Mouse (Mus musculus) myocyte (in vitro differentiated cells): Measurements from ENCODE around the gene Tecr.

Experiments
- E2F4 ChIP-seq: IDR thresholded peaks from one replicate; pipeline ENCODE4 v1.6.1; 2011; ENCODE audit warnings: mild to moderate bottlenecking, control low read depth, moderate library complexity; ENCODE audit not compliant: insufficient read depth
- MYOG ChIP-seq, 3 experiments: IDR thresholded peaks; one replicate each; pipeline ENCODE4 v1.6.1; 2011; ENCODE audit warnings: control low read depth in 2 of 3, low read depth in 2 of 3, mild to moderate bottlenecking in 2 of 3; ENCODE audit not compliant: insufficient read length in 2 of 3, control insufficient read depth in 1 of 3, insufficient read depth in 1 of 3
- TCF12 ChIP-seq: IDR thresholded peaks from one replicate; pipeline ENCODE4 v1.6.1; 2011; ENCODE audit warnings: mild to moderate bottlenecking, control low read depth; ENCODE audit not compliant: poor library complexity, insufficient read depth, severe bottlenecking
- USF1 ChIP-seq: IDR thresholded peaks from one replicate; pipeline ENCODE4 v1.6.1; 2011; ENCODE audit warnings: low read depth, mild to moderate bottlenecking, control low read depth, moderate library complexity

DNA sequence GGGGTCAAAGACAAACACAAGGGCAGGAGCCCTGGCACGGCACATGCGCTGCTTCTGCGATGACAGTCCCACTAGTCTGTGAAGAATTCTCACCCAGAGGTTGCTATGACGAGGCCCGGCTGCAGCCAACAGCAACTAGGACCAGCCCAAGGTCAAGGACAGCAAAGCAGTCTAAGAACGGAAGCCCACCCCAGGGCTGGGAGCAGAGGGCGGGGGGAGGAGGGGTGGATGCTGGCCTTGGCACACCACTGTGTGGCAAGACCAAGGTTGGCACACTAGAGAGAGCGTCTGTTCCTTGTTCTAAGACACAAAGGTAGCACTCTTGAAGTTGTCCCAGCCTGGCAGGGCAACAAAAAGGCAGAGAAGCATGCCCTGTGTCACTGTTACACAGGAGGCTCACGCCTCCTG is 30.4 kb downstream of the Tecr start:
- no peak for TF ChIP-seq USF1
- no peak for TF ChIP-seq TCF12
- no peak for TF ChIP-seq MYOG (IDR thresholded peaks at IDR 0.05; ENCODE audit: control insufficient read depth in 1 of 3, insufficient read depth in 1 of 3, insufficient read length in 2 of 3, low read depth in 2 of 3)
- TF ChIP-seq E2F4: no peak
